Mouse (Mus musculus): ENCODE measurements at regions not wholly inside any gene's neighbourhood (a gene's known extent, or its start where the extent isn't known, plus 50 kb on each side); places are given as distances from the start of the nearest gene placed in this dataset.

GRCm38 (mm10) chr7:136073265-136073799 lies 357.2 kb upstream of the Mki67 start:
- TF ChIP-seq POLR2AphosphoS2 (IDR thresholded peaks at IDR 0.05; ENCODE audit: insufficient read length, low read depth) (no peak), POLR2A (IDR thresholded peaks at IDR 0.05; ENCODE audit: insufficient read length, low read depth) (no peak), MYOD1 (IDR thresholded peaks at IDR 0.05; ENCODE audit: control insufficient read depth in 1 of 3, insufficient read length in 2 of 3, low read depth in 2 of 3) (no peak), CEBPB (IDR thresholded peaks at IDR 0.05; ENCODE audit: insufficient read depth, poor library complexity, severe bottlenecking) (no peak), USF1 (IDR thresholded peaks at IDR 0.05; ENCODE audit: low read depth) (no peak)

Data from myocyte (in vitro differentiated cells).